Mouse (Mus musculus) liver, postnatal 0 days (tissue): ENCODE data around the gene Pqbp1. TPM values are rescaled to one million over a fixed set of nuclear protein-coding genes. Genes with fewer than 3 reads are reported as not detected.

Experiments used
- ATAC-seq: fragments of 200-750 bp; cut with Nextera tagmentation; 2 replicates; pipeline ENCODE4 v1.8.0; 2017; ENCODE audit warnings: mild to moderate bottlenecking, moderate library complexity
- DNase-seq: peaks from one replicate; pipeline ENCODE4 v3.0.0-alpha.2; 2016
- H3K27ac ChIP-seq: fragments of 300-500 bp; sonication (generic); 2 replicates; pipeline ENCODE4 v1.5.1; 2014; ENCODE audit warnings: antibody characterized with exemption, moderate library complexity, mild to moderate bottlenecking, low read depth
- H3K27me3 ChIP-seq: fragments of 300-500 bp; sonication (generic); 2 replicates; pipeline ENCODE4 v1.6.1; 2014; ENCODE audit warnings: low read length, control low read depth, mixed read lengths; ENCODE audit not compliant: insufficient read depth
- H3K36me3 ChIP-seq: fragments of 300-500 bp; sonication (generic); replicated peaks from 2 replicates; pipeline ENCODE4 v1.6.1; 2014; ENCODE audit warnings: mild to moderate bottlenecking, control low read depth, low read length, moderate library complexity, mixed read lengths; ENCODE audit not compliant: insufficient read depth
- H3K4me1 ChIP-seq: fragments of 300-500 bp; sonication (generic); 2 replicates; pipeline ENCODE4 v1.6.1; 2014; ENCODE audit warnings: antibody characterized with exemption, mild to moderate bottlenecking, control low read depth; ENCODE audit not compliant: insufficient read depth
- H3K4me2 ChIP-seq: fragments of 300-500 bp; sonication (generic); 2 replicates; pipeline ENCODE4 v1.6.1; 2014; ENCODE audit warnings: low read depth, mild to moderate bottlenecking, low read length, moderate library complexity, mixed read lengths
- H3K4me3 ChIP-seq: fragments of 300-500 bp; sonication (generic); 2 replicates; pipeline ENCODE4 v1.5.1; 2014; ENCODE audit warnings: low read depth, low read length
- H3K9ac ChIP-seq: fragments of 300-500 bp; sonication (generic); replicated peaks from 2 replicates; pipeline ENCODE4 v1.6.1; 2014; ENCODE audit warnings: mild to moderate bottlenecking, moderate library complexity
- H3K9me3 ChIP-seq: fragments of 300-500 bp; sonication (generic); 2 replicates; pipeline ENCODE4 v1.6.1; 2016; ENCODE audit warnings: mild to moderate bottlenecking, control low read depth, low read length, mixed read lengths
- CTCF ChIP-seq: sonication (generic); IDR thresholded peaks from 2 replicates; pipeline ENCODE4 v1.5.1; 2016; ENCODE audit warnings: antibody characterized with exemption, low read depth
- EP300 ChIP-seq: IDR thresholded peaks from 2 replicates; pipeline ENCODE4 v1.6.1; 2016; ENCODE audit warnings: antibody characterized with exemption, low read depth, mild to moderate bottlenecking
- WGBS: fragments of 180-500 bp; shearing (Covaris S2); extraction: QIAGEN DNeasy Blood & Tissue Kit; methylation state at CpG from one replicate; pipeline ENCODE4 v1.1.7; 2014; ENCODE audit not compliant: insufficient replicate concordance; 5-methylcytosine and 5-hydroxymethylcytosine counted together
- polyA plus RNA-seq: library from polyadenylated mRNA; unstranded; fragments of >200 nt; fragmentation: Nextera tagmentation; extraction: Ambion mirVana; gene quantifications from 2 replicates; pipeline ENCODE4 v1.2.1, GENCODE M21; 2015

Pqbp1 gene
- polyA plus RNA-seq: 39.2 and 41.9 TPM in 2 replicates

GRCm38 (mm10) chrX:7898880-7899874, at the start of gene Pqbp1, which contains the start of gene Timm17b:
Gene Pqbp1, minus strand, starts transcription at chrX:7899269.
Gene Timm17b, plus strand, starts transcription at chrX:7899357.
- Histone ChIP-seq H3K4me2 (peak within 1 kb of the TSS; percentile 74), H3K27ac (peak within 1 kb of the TSS; percentile 87), H3K9ac (peak within 1 kb of the TSS; percentile 66), H3K27me3 (no peaks in the 10 kb centered on the region), H3K4me1 (peaks cover 3% of the 10 kb centered on the region), H3K36me3 (no peaks in the 10 kb centered on the region; the same call in 1 of the 2 replicates), H3K9me3 (no peaks in the 10 kb centered on the region), H3K4me3 (peak within 1 kb of the TSS; percentile 69)
- peak; percentile 88 for DNase-seq
- ATAC-seq: peak; percentile 97
- 13% methylated on average over 62 of the region's 62 CpGs for WGBS
- TF ChIP-seq EP300: peak; percentile 55; the same call in 1 of the 2 replicates
- TF ChIP-seq CTCF: no peak

- DNase-seq (peak; percentile 91), ATAC-seq (peak; percentile 98)
- no peaks in the 10 kb centered on the region for H3K27me3 ChIP-seq
- no peaks in the 10 kb centered on the region for H3K4me1 ChIP-seq
- H3K27ac ChIP-seq: no peak overlapping the region
- TF ChIP-seq EP300 (no peak), CTCF (no peak)
- peak overlapping the region; percentile 58 for H3K4me3 ChIP-seq
- H3K36me3 ChIP-seq: no peaks in the 10 kb centered on the region
- no peaks in the 10 kb centered on the region for H3K9me3 ChIP-seq
- 11% methylated on average over 38 of the region's 38 CpGs for WGBS
- H3K4me2 ChIP-seq: peak overlapping the region; percentile 80
- H3K9ac ChIP-seq: peak overlapping the region; percentile 44
These were observed 48.9 kb upstream of the Pqbp1 start for GRCm38 (mm10) chrX:7947900-7948492.

GRCm38 (mm10) chrX:7947108-7947899, 48.2 kb upstream of the Pqbp1 start, which contains the start of gene Hdac6:
Gene Hdac6, minus strand, starts transcription at chrX:7947889.
- no peak for ATAC-seq
- 23% methylated on average over 35 of the region's 37 CpGs for WGBS
- DNase-seq: no peak
- Histone ChIP-seq H3K4me3 (peak within 1 kb of the TSS; percentile 58), H3K4me2 (peak within 1 kb of the TSS; percentile 80), H3K9ac (peak within 1 kb of the TSS; percentile 44), H3K36me3 (no peaks in the 10 kb centered on the region), H3K27me3 (no peaks in the 10 kb centered on the region), H3K9me3 (no peaks in the 10 kb centered on the region), H3K27ac (peak within 1 kb of the TSS; percentile 51; the same call in 1 of the 2 replicates), H3K4me1 (no peaks in the 10 kb centered on the region)
- no peak for TF ChIP-seq CTCF
- TF ChIP-seq EP300: no peak

- H3K4me3 ChIP-seq: no peak overlapping the region
- no peaks in the 10 kb centered on the region for H3K27me3 ChIP-seq
- H3K4me2 ChIP-seq: no peak overlapping the region
- H3K27ac ChIP-seq: no peak overlapping the region
- no peak for ATAC-seq
- 67% methylated on average over 8 of the region's 8 CpGs for WGBS
- TF ChIP-seq CTCF (no peak), EP300 (no peak)
- H3K36me3 ChIP-seq: no peaks in the 10 kb centered on the region
- H3K9ac ChIP-seq: no peak overlapping the region
- no peaks in the 10 kb centered on the region for H3K9me3 ChIP-seq
- no peaks in the 10 kb centered on the region for H3K4me1 ChIP-seq
- no peak for DNase-seq
These were observed 46.5 kb upstream of the Pqbp1 start for GRCm38 (mm10) chrX:7945618-7946017.

GRCm38 (mm10) chrX:7937667-7938066, 38.6 kb upstream of the Pqbp1 start:
- Histone ChIP-seq H3K4me3 (no peak overlapping the region), H3K36me3 (peaks cover 6% of the 10 kb centered on the region; the same call in 1 of the 2 replicates), H3K9ac (no peak overlapping the region), H3K4me2 (no peak overlapping the region), H3K27me3 (no peaks in the 10 kb centered on the region), H3K27ac (no peak overlapping the region), H3K9me3 (no peaks in the 10 kb centered on the region), H3K4me1 (no peaks in the 10 kb centered on the region)
- ATAC-seq (no peak), DNase-seq (no peak)
- 85% methylated on average over 6 of the region's 6 CpGs for WGBS
- TF ChIP-seq EP300: no peak
